Mouse (Mus musculus) spleen, adult 2 months (tissue): ENCODE results near the gene Atp6v1e1.

Experiments used
- CTCF ChIP-seq: fragments of 200-500 bp; IDR thresholded peaks from 2 replicates; pipeline ENCODE4 v1.5.1; 2011; ENCODE audit warnings: mild to moderate bottlenecking, inconsistent platforms; ENCODE audit not compliant: insufficient read depth, insufficient read length, insufficient replicate concordance; ENCODE audit errors: extremely low read depth
- POLR2A ChIP-seq: fragments of 200-500 bp; IDR thresholded peaks from 2 replicates; pipeline ENCODE4 v1.6.1; 2011; ENCODE audit warnings: low read depth, low read length, inconsistent platforms

GRCm38 (mm10) chr6:120871286-120871685 lies 48.7 kb upstream of the Atp6v1e1 start:
- TF ChIP-seq CTCF (no peak), POLR2A (no peak)
